Mouse (Mus musculus) liver, embryonic 14.5 days (tissue): ENCODE data around the gene Serpinb1b.

Experiments
- CTCF ChIP-seq: IDR thresholded peaks from 2 replicates; pipeline ENCODE4 v1.5.1; 2016; ENCODE audit warnings: antibody characterized with exemption, low read depth, control low read depth
- EP300 ChIP-seq: IDR thresholded peaks from 2 replicates; pipeline ENCODE4 v1.6.1; 2016; ENCODE audit warnings: antibody characterized with exemption, low read depth

DNA sequence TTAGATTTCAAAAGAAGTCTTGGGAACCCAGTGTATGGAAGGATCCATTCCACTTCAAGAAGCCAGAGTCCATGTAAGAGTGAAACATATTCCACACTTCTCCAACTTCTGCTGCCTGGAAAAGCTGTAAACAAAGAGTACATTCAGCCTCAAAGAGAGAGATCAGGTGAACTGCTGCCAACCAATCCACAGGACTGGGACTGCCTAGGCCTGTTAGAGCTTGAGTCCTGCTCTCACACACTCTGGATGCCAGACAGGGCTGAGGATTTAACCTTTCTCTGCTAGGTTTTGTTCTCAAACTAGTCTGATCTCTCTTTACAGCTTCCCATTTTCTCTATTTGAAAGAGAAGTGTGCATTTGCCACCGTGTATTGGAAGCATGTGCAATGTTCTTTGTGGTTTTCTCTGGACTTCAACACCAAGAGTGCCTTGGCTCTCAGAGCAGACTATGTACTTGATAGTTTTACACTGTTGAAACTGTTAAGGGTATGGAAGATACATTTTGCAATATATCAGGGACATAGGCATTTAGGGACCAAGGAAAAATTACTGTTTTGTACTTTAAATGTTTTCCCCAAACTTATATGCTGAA is 10.9 kb upstream of the Serpinb1b start:
- TF ChIP-seq CTCF: no peak
- TF ChIP-seq EP300: no peak
